Mouse (Mus musculus) heart, adult 2 months (tissue): Measurements from ENCODE around the gene Gm20388. TPM values are rescaled to one million over a fixed set of nuclear protein-coding genes. Genes with fewer than 3 reads are reported as not detected.

ENCODE experiments used
- DNase-seq, 2 experiments: peaks; one replicate each; pipeline ENCODE4 v3.0.0; 2021
- H3K27ac ChIP-seq: fragments of 200-600 bp; 2 replicates; pipeline ENCODE4 v1.8.1; 2022
- H3K27me3 ChIP-seq: fragments of 200-500 bp; 2 replicates; pipeline ENCODE4 v1.6.1; 2012; ENCODE audit warnings: mild to moderate bottlenecking, low read length, inconsistent platforms, mixed read lengths; ENCODE audit not compliant: control insufficient read depth, insufficient read depth
- H3K36me3 ChIP-seq: fragments of 200-500 bp; 2 replicates; pipeline ENCODE4 v1.6.1; 2012; ENCODE audit warnings: low read length, inconsistent platforms; ENCODE audit not compliant: control insufficient read depth, insufficient read depth
- H3K4me1 ChIP-seq: fragments of 200-500 bp; 2 replicates; pipeline ENCODE4 v1.6.1; 2011; ENCODE audit warnings: low read length; ENCODE audit not compliant: control insufficient read depth, insufficient read depth
- H3K4me3 ChIP-seq: fragments of 200-600 bp; 2 replicates; pipeline ENCODE4 v1.8.1; 2022
- H3K79me2 ChIP-seq: fragments of 200-500 bp; replicated peaks from 2 replicates; pipeline ENCODE4 v1.6.1; 2012; ENCODE audit warnings: mild to moderate bottlenecking, inconsistent platforms, low read length, moderate library complexity, mixed read lengths; ENCODE audit not compliant: control insufficient read depth, insufficient read depth
- H3K9ac ChIP-seq: fragments of 200-500 bp; 2 replicates; pipeline ENCODE4 v1.6.1; 2012; ENCODE audit warnings: low read depth, mild to moderate bottlenecking, control low read depth, inconsistent platforms, low read length, mixed read lengths
- CTCF ChIP-seq: fragments of 200-600 bp; IDR thresholded peaks from 2 replicates; pipeline ENCODE4 v1.8.1; 2022; ENCODE audit warnings: antibody characterized with exemption, mild to moderate bottlenecking, moderate library complexity
- EP300 ChIP-seq: fragments of 200-500 bp; IDR thresholded peaks from 2 replicates; pipeline ENCODE4 v1.6.1; 2011; ENCODE audit warnings: low read depth, low read length, control low read depth; ENCODE audit not compliant: insufficient read depth
- POLR2A ChIP-seq: fragments of 200-500 bp; IDR thresholded peaks from 2 replicates; pipeline ENCODE4 v1.6.1; 2011; ENCODE audit warnings: mild to moderate bottlenecking, low read depth, low read length, control low read depth; ENCODE audit not compliant: insufficient read depth
- WGBS: fragments of 180-500 bp; shearing (Covaris S2); methylation state at CpG from one replicate; pipeline ENCODE4 v1.1.7; 2018; 5-methylcytosine and 5-hydroxymethylcytosine counted together
- intact Hi-C: fragments of 180-260 bp; cut with DNase I; formaldehyde crosslinking; loops from one replicate; pipeline ENCODE4 v1.15.1; 2025
- polyA plus RNA-seq: library from polyadenylated mRNA; depleted of rRNA; stranded (reverse); fragments of >200 nt; gene quantifications from 2 replicates; pipeline ENCODE4 v1.2.3, GENCODE M21; 2012
- total RNA-seq, 2 experiments: library from RNA; stranded (reverse); gene quantifications; 2 replicates each; pipeline ENCODE4 v1.2.3; 2021

The Gm20388 gene
- total and polyA plus RNA-seq, 3 experiments: 1.8 to 32.3 TPM; not detected in 1

- H3K27ac ChIP-seq: no peak overlapping the region
- intact Hi-C loops: no loop called here
- TF ChIP-seq CTCF (no peak), EP300 (no peak)
- peaks cover 2% of the 10 kb centered on the region; the same call in 1 of the 2 replicates for H3K4me1 ChIP-seq
- DNase-seq: no peak
- 90% methylated on average over 8 of the region's 8 CpGs for WGBS
- H3K9ac ChIP-seq: no peak overlapping the region
- H3K36me3 ChIP-seq: no peaks in the 10 kb centered on the region
- no peaks in the 10 kb centered on the region for H3K79me2 ChIP-seq
- H3K27me3 ChIP-seq: no peaks in the 10 kb centered on the region
- no peak overlapping the region for H3K4me3 ChIP-seq
These were observed 3846.3 kb downstream of the Gm20388 start for GRCm38 (mm10) chr8:123756901-123757300.

- intact Hi-C loops: no loop called here
- no peak overlapping the region for H3K27ac ChIP-seq
- 92% methylated on average over 1 of the region's 1 CpGs for WGBS
- no peak overlapping the region for H3K9ac ChIP-seq
- H3K4me1 ChIP-seq: peaks cover 3% of the 10 kb centered on the region
- DNase-seq: no peak
- no peaks in the 10 kb centered on the region for H3K79me2 ChIP-seq
- H3K4me3 ChIP-seq: no peak overlapping the region
- H3K27me3 ChIP-seq: no peaks in the 10 kb centered on the region
- no peaks in the 10 kb centered on the region for H3K36me3 ChIP-seq
- TF ChIP-seq EP300 (no peak), POLR2A (no peak), CTCF (no peak)
These were observed 3848.3 kb downstream of the Gm20388 start for GRCm38 (mm10) chr8:123758935-123759334.

- DNase-seq: no peak
- Histone ChIP-seq H3K27me3 (no peaks in the 10 kb centered on the region), H3K4me1 (peaks cover 3% of the 10 kb centered on the region), H3K4me3 (no peak overlapping the region), H3K36me3 (no peaks in the 10 kb centered on the region), H3K79me2 (no peaks in the 10 kb centered on the region), H3K27ac (no peak overlapping the region), H3K9ac (no peak overlapping the region)
- intact Hi-C loops: loop anchor here (10.0 kb wide), 1 partner anchor 55 kb away; no protein-coding TSS in a partner anchor
- 47% methylated on average over 10 of the region's 10 CpGs for WGBS
- TF ChIP-seq CTCF (no peak), POLR2A (no peak)
These were observed 3849.3 kb downstream of the Gm20388 start for GRCm38 (mm10) chr8:123759933-123760332.

- H3K79me2 ChIP-seq: no peaks in the 10 kb centered on the region
- intact Hi-C loops: loop anchor here (10.0 kb wide), 1 partner anchor 56 kb away; no protein-coding TSS in a partner anchor
- H3K27ac ChIP-seq: no peak overlapping the region
- no peaks in the 10 kb centered on the region for H3K36me3 ChIP-seq
- TF ChIP-seq CTCF (no peak), POLR2A (no peak), EP300 (no peak)
- no peaks in the 10 kb centered on the region for H3K27me3 ChIP-seq
- no peak overlapping the region for H3K9ac ChIP-seq
- H3K4me3 ChIP-seq: no peak overlapping the region
- H3K4me1 ChIP-seq: peaks cover 3% of the 10 kb centered on the region
- no peak for DNase-seq
- 87% methylated on average over 5 of the region's 5 CpGs for WGBS
These were observed 3849.9 kb downstream of the Gm20388 start for GRCm38 (mm10) chr8:123760579-123760978.

- no peaks in the 10 kb centered on the region for H3K79me2 ChIP-seq
- peaks cover 3% of the 10 kb centered on the region for H3K4me1 ChIP-seq
- H3K27me3 ChIP-seq: no peaks in the 10 kb centered on the region
- 40% methylated on average over 12 of the region's 12 CpGs for WGBS
- no peaks in the 10 kb centered on the region for H3K36me3 ChIP-seq
- intact Hi-C loops: loop anchor here (10.0 kb wide), 1 partner anchor 57 kb away; no protein-coding TSS in a partner anchor
- H3K4me3 ChIP-seq: no peak overlapping the region
- no peak for TF ChIP-seq CTCF
- TF ChIP-seq POLR2A: no peak
- TF ChIP-seq EP300: no peak
- H3K9ac ChIP-seq: no peak overlapping the region
- H3K27ac ChIP-seq: no peak overlapping the region
- peak; percentile 41 to 75 for DNase-seq
These were observed 3850.7 kb downstream of the Gm20388 start for GRCm38 (mm10) chr8:123761266-123761882.

GRCm38 (mm10) chr8:123761883-123762270 is 3851.2 kb downstream of the Gm20388 start:
- Histone ChIP-seq H3K27ac (no peak overlapping the region), H3K9ac (no peak overlapping the region), H3K4me3 (no peak overlapping the region), H3K79me2 (no peaks in the 10 kb centered on the region), H3K36me3 (no peaks in the 10 kb centered on the region), H3K4me1 (peaks cover 3% of the 10 kb centered on the region), H3K27me3 (no peaks in the 10 kb centered on the region)
- intact Hi-C loops: loop anchor here (10.0 kb wide), 1 partner anchor 57 kb away; no protein-coding TSS in a partner anchor
- TF ChIP-seq POLR2A (no peak), CTCF (no peak), EP300 (no peak)
- 57% methylated on average over 4 of the region's 4 CpGs for WGBS
- DNase-seq: no peak
